Mouse (Mus musculus): ENCODE results near the gene Klf7.

- TF ChIP-seq CTCF (IDR thresholded peaks at IDR 0.05; ENCODE audit: borderline replicate concordance, insufficient read depth, low read depth, low read length) (no peak), POLR2A (IDR thresholded peaks at IDR 0.05; ENCODE audit: borderline replicate concordance, insufficient read depth, low read length) (no peak)
These were observed 17.4 kb downstream of the Klf7 start for GRCm38 (mm10) chr1:64104665-64105064.

Measured in cerebellum, adult 2 months (tissue).